Mouse (Mus musculus): ENCODE data around the gene Apoe. TPM values are rescaled to one million over a fixed set of nuclear protein-coding genes. Genes with fewer than 3 reads are reported as not detected.

Gene Apoe
- 100 to 1,000 TPM; 100 to 116 TPM for total RNA-seq (2021)
- long read RNA-seq, experiment 1, transcript Apoe-206 (4 exons, 1,408 nt), result major isoform, 150 of 210 reads
- long read RNA-seq, experiment 1, partial matches to known transcripts, result 0 of 210 reads
- long read RNA-seq, experiment 1, other reads (novel, unspliced or antisense), result 55 of 210 reads
- long read RNA-seq, experiment 2, transcript Apoe-206 (4 exons, 1,408 nt), result major isoform, 162 of 210 reads
- long read RNA-seq, experiment 2, partial matches to known transcripts, result 0 of 210 reads
- long read RNA-seq, experiment 2, other reads (novel, unspliced or antisense), result 43 of 210 reads

DNA sequence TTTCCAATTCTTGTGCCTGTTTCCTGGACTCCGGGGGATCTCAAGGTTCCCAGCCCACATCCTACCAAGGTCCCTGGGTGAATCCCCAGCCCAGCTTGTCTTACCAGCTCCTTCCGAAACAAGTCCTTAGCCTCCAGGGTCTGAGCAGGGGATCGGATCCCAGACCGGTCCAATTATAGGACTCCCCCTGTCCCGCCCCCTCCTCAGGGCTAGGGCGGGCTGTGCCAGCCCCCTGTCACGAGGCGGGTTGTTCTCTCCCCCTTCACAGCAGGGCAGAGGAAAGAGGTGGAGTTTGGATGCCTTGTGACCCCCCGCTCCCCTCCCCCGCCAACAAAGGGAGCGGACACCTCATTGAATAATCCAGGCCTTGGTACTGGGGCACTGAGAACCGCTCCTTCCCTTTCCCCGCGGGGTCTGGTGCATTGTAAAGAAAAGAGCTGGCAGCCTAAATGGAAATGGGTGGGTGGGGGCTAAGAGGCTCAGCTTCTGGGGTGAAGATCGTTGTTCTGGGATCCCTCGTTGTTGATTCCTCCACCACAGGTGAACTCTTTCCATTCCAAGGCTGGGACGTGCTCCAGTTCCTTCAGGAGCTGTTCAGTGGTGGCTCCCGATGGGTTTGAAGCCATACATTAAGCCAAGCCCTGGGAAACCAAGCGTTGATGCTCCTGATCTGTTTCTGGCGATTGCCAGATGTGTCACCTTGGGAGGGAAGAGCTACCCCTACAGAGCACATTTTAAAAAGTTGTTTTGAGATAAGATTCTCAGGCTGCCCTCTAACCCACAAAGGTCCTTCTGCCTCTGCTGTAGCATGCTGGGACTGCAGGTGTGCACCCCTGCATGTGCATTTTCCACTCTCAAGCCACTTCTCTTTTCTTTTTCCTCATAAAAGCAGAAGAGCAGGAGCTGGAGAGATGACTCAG lies at the start of gene Apoe:
Gene Apoe, minus strand, starts transcription at position 282 of the 920 bp plus-strand sequence.
- peak; percentile 39 for DNase-seq

- no peak for DNase-seq
Measured at GRCm38 (mm10) chr7:19747420-19748218, 48.6 kb upstream of the Apoe start.

- no peak for DNase-seq
Measured at GRCm38 (mm10) chr7:19746426-19747201, 47.6 kb upstream of the Apoe start.

GRCm38 (mm10) chr7:19745971-19746370 lies 47.0 kb upstream of the Apoe start:
- no peak for DNase-seq

DNA sequence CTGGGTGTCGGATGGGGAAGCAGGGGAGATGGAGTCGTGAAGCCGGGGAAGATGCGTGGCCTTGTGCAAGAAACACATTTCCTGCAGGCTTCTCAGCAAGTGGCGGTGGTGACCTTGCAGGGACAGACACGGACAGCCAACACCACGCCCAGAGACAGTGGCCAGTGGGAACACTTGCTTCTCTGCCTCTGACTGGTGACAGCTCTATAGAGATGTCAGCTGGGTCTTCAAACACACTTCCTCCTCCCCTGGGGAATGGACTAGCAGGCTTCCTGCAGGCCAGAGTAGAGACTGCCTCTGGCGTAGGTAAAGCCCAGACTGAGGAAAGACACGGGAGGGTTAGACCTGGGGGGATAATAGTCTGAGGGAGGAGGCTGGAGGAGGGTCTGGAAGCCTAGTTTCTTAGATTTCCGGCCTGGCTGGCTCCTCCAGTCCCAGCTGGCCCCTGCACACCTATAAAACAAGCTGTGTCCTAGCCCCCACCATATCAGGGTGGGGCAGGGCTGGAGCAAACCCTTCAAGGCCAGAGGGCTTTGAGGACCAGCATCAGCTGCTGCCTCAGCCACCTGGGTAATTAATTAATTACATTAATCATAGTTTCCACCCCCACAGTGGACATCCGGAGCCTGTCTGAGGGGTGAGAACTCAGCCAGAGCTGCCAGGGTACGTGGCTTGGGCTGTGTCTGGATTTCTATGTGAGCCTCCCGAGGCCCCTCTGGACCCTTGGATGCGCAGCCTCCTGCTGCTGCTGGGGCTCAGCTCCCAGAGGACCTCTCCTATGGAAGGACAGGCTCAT lies 45.8 kb upstream of the Apoe start:
- DNase-seq, result no peak

DNA sequence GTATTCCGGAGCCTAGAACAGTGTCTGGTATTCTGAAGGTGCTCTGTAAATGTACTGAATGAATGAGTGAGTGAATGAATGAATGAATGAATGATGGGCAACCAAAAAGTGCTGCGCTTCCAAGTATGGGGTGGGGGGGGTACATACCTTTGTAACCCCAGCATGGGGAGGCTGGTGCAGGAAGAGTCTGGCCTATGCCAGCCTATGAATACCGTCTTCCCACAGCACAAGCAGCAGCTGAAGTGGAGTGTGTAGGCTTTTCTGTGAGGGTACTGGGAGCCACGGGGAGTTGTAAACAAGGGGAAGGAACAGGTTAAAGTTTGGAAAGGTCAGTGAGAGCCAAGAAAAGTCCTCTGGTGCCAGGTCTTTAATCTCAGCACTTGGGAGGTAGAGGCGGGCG lies 44.8 kb upstream of the Apoe start:
- no peak for DNase-seq

- DNase-seq, result no peak
Measured at GRCm38 (mm10) chr7:19742468-19742867, 43.5 kb upstream of the Apoe start.

GRCm38 (mm10) chr7:19741329-19742031 lies 42.5 kb upstream of the Apoe start:
- DNase-seq, result no peak

GRCm38 (mm10) chr7:19740269-19740668 lies 41.3 kb upstream of the Apoe start:
- DNase-seq, result no peak

- no peak for DNase-seq
Measured at GRCm38 (mm10) chr7:19738771-19739170, 39.8 kb upstream of the Apoe start.

- no peak for DNase-seq
Measured at GRCm38 (mm10) chr7:19736389-19737057, 37.5 kb upstream of the Apoe start.

DNA sequence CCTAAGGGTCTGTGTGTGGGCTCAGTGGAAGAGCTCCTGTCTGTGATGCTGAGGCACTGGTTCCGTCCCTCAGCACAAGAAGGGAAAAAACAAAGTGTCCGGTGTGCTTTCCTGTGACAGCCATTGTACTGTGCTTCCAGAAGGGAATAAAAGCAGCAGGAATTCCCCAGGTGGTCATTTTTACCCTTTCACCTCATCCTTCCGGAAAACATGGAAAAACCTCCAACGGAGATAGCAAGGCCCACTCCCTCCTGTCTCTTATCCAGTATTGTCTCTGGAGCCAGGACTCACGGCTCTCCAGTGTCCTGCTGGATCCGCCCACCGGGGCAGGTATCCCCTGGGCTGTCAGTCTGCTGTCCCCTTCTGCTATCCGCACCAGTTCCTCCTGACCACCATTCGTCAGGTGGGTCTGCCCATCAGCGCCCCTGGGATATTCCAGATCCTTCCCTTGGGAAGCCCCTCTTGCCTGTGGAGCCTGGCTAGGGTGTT lies 35.2 kb upstream of the Apoe start:
- DNase-seq, result no peak

DNA sequence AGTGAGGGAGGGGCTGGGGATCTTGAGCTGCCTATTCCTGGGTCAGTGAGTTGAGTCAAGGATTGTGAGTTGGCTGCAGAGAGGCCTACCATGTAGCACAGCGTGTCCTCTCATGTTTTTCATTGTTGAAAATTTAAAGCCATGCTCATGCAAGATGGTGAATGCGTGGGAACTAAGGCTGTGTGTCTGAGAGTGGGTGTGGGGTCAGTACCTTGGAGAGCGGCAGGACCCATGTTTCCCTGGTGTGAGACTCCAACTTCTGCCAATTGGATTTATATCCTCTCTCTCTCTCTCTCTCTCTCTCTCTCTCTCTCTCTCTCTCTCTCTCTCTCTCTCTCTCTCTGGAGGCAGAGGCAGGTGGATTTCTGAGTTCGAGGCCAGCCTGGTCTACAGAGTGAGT lies 27.6 kb upstream of the Apoe start:
- no peak for DNase-seq

DNA sequence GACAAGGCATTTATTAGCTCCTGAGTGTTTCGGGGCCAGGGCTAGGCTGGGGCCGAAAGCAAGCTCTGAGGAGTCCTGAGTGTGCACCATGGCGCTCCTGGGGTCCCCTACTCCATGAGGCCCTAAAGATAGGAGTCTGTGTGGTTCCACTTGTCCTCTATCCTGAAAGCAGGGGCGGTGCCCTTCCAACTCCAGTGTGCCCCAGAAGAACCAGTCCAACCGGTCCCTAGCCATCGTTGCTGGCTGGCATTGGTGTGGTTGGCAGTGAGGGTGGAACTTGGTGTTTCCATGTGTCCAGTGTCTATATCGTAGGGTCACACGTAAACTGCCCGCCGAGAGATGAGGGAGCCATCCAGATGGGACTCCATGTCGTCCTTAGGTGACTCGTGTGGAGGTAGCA lies 25.2 kb upstream of the Apoe start:
- no peak for DNase-seq

GRCm38 (mm10) chr7:19722754-19723195 lies 23.8 kb upstream of the Apoe start:
- DNase-seq, result no peak

GRCm38 (mm10) chr7:19719200-19719599 lies 20.2 kb upstream of the Apoe start:
- DNase-seq, result no peak

GRCm38 (mm10) chr7:19718297-19718952 lies 19.4 kb upstream of the Apoe start:
- no peak for DNase-seq

DNA sequence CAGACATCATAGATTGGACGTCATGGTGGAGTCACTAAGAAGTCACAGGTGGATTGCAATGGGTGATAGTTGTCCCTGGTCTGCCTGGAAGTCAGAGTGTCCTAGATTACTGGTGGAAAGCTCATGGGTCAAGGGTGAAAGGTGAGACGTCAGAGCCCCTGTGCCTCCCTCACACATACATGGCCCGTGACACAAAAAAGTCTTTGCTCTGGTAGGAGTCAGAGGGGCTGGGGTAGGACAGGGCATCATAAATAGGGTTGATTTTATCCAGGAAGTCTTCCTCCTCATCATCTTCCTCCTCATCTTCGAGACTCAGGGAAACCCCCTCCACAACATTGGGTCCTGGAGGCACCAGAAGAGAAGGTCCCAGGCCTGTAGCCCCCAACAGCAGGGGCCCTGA lies 18.4 kb upstream of the Apoe start:
- DNase-seq, result no peak

- DNase-seq, result no peak
Measured at GRCm38 (mm10) chr7:19716822-19717221, 17.8 kb upstream of the Apoe start.
